Mouse (Mus musculus) CH12.LX (cell line): ENCODE measurements around the gene Parp2. TPM values are rescaled to one million over a fixed set of nuclear protein-coding genes. Genes with fewer than 3 reads are reported as not detected.
A peak's percentile ranks its signal among the peaks of the same experiment; 100 is the strongest.

Experiments used
- DNase-seq: peaks from one replicate; pipeline ENCODE4 v3.0.0-alpha.2; 2013; ENCODE audit errors: extremely low read depth
- H3K27ac ChIP-seq: 2 replicates; pipeline ENCODE4 v1.5.1; 2012; ENCODE audit warnings: low read depth, mild to moderate bottlenecking, control low read depth, moderate library complexity; ENCODE audit not compliant: insufficient read depth
- H3K27me3 ChIP-seq: replicated peaks from 2 replicates; pipeline ENCODE3; 2012; ENCODE audit warnings: inconsistent platforms
- H3K36me3 ChIP-seq, 2 experiments: replicated peaks in 1 of 2; 2 replicates each; pipeline versions ENCODE3 to v1.6.1; 2012; ENCODE audit warnings: inconsistent platforms in 1 of 2, low read length in 1 of 2, mild to moderate bottlenecking in 1 of 2, mixed read lengths in 1 of 2, moderate library complexity in 1 of 2; ENCODE audit not compliant: control insufficient read depth in 1 of 2, insufficient read depth in 1 of 2
- H3K4me1 ChIP-seq, 2 experiments: 2 replicates each; pipeline ENCODE4 v1.6.1; 2012; ENCODE audit warnings: inconsistent platforms in 1 of 2, moderate library complexity in 1 of 2; ENCODE audit not compliant: insufficient read depth in 2 of 2, control insufficient read depth in 1 of 2
- H3K4me2 ChIP-seq: 2 replicates; pipeline ENCODE4 v1.6.1; 2012; ENCODE audit warnings: low read depth, mild to moderate bottlenecking, control low read depth; ENCODE audit not compliant: poor library complexity, insufficient read depth, severe bottlenecking
- H3K4me3 ChIP-seq, 3 experiments: fragments of 150-350 bp in 1 of 3; sonication (generic) in 1 of 3; replicated peaks in 1 of 3; 2 replicates each; pipeline versions ENCODE3 to v1.5.1; 2011 to 2012; ENCODE audit warnings: low read depth in 2 of 3, low read length in 2 of 3, mild to moderate bottlenecking in 2 of 3, moderate library complexity in 2 of 3, control low read depth in 1 of 3, improper control_type of control experiment in 1 of 3, inconsistent platforms in 1 of 3, mixed read lengths in 1 of 3; ENCODE audit not compliant: poor library complexity in 1 of 3
- H3K79me2 ChIP-seq: replicated peaks from 2 replicates; pipeline ENCODE4 v1.6.1; 2012; ENCODE audit warnings: mild to moderate bottlenecking, moderate library complexity; ENCODE audit not compliant: control insufficient read depth, poor library complexity, insufficient read depth, severe bottlenecking; ENCODE audit errors: extremely low read depth
- H3K9ac ChIP-seq: 2 replicates; pipeline ENCODE4 v1.6.1; 2012; ENCODE audit warnings: low read depth, mild to moderate bottlenecking, control low read depth, moderate library complexity; ENCODE audit not compliant: insufficient read depth
- H3K9me3 ChIP-seq: replicated peaks from 2 replicates; pipeline ENCODE3; 2012; ENCODE audit warnings: low read length, inconsistent platforms, mixed read lengths
- CHD1 ChIP-seq: IDR thresholded peaks from 2 replicates; pipeline ENCODE4 v1.6.1; 2012; ENCODE audit warnings: low read depth, low read length, improper control_type of control experiment, inconsistent platforms
- CHD2 ChIP-seq: IDR thresholded peaks from 2 replicates; pipeline ENCODE4 v1.6.1; 2011; ENCODE audit warnings: low read length, improper control_type of control experiment
- CTCF ChIP-seq, 2 experiments: IDR thresholded peaks in 1 of 2; conservative IDR thresholded peaks in 1 of 2; 2 replicates each; pipeline ENCODE4 v1.5.1; 2011 to 2012; ENCODE audit warnings: low read depth in 2 of 2, low read length in 2 of 2, improper control_type of control experiment in 1 of 2, inconsistent platforms in 1 of 2, mild to moderate bottlenecking in 1 of 2, moderate library complexity in 1 of 2
- E2F4 ChIP-seq: IDR thresholded peaks from 2 replicates; pipeline ENCODE4 v1.6.1; 2011; ENCODE audit warnings: low read depth, low read length, improper control_type of control experiment; ENCODE audit not compliant: insufficient replicate concordance
- EP300 ChIP-seq: IDR thresholded peaks from 2 replicates; pipeline ENCODE4 v1.6.1; 2011; ENCODE audit warnings: low read length, improper control_type of control experiment
- ETS1 ChIP-seq: conservative IDR thresholded peaks from 2 replicates; pipeline ENCODE4 v1.6.1; 2012; ENCODE audit warnings: low read depth, mild to moderate bottlenecking, inconsistent platforms, low read length, improper control_type of control experiment, moderate library complexity
- JUN ChIP-seq: IDR thresholded peaks from 2 replicates; pipeline ENCODE4 v1.6.1; 2011; ENCODE audit warnings: low read depth, mild to moderate bottlenecking, low read length, improper control_type of control experiment, moderate library complexity; ENCODE audit not compliant: insufficient read depth
- MAFK ChIP-seq: IDR thresholded peaks from 2 replicates; pipeline ENCODE4 v1.6.1; 2011; ENCODE audit warnings: low read length, improper control_type of control experiment; ENCODE audit not compliant: insufficient replicate concordance
- MEF2A ChIP-seq: IDR thresholded peaks from 2 replicates; pipeline ENCODE4 v1.6.1; 2014; ENCODE audit warnings: low read depth, mild to moderate bottlenecking, inconsistent platforms, low read length, improper control_type of control experiment, borderline replicate concordance
- MXI1 ChIP-seq: IDR thresholded peaks from 2 replicates; pipeline ENCODE4 v1.6.1; 2011; ENCODE audit warnings: mild to moderate bottlenecking, low read depth, low read length, improper control_type of control experiment
- MYC ChIP-seq: IDR thresholded peaks from 2 replicates; pipeline ENCODE4 v1.6.1; 2011; ENCODE audit warnings: low read depth, mild to moderate bottlenecking, improper control_type of control experiment, low read length
- NRF1 ChIP-seq: IDR thresholded peaks from 2 replicates; pipeline ENCODE4 v1.6.1; 2014; ENCODE audit warnings: low read depth, mild to moderate bottlenecking, inconsistent platforms, low read length, improper control_type of control experiment, moderate library complexity
- POLR2AphosphoS2 ChIP-seq: IDR thresholded peaks from 2 replicates; pipeline ENCODE4 v1.6.1; 2011; ENCODE audit warnings: low read depth, low read length, improper control_type of control experiment
- RAD21 ChIP-seq: IDR thresholded peaks from 2 replicates; pipeline ENCODE4 v1.6.1; 2011; ENCODE audit warnings: low read depth, mild to moderate bottlenecking, low read length, improper control_type of control experiment, moderate library complexity
- RCOR1 ChIP-seq: conservative IDR thresholded peaks from 2 replicates; pipeline ENCODE4 v1.6.1; 2012; ENCODE audit warnings: low read depth, mild to moderate bottlenecking, inconsistent platforms, low read length, improper control_type of control experiment
- SIN3A ChIP-seq: IDR thresholded peaks from 2 replicates; pipeline ENCODE4 v1.6.1; 2012; ENCODE audit warnings: low read length, improper control_type of control experiment, inconsistent platforms
- SMC3 ChIP-seq: IDR thresholded peaks from 2 replicates; pipeline ENCODE4 v1.6.1; 2011; ENCODE audit warnings: low read depth, low read length, improper control_type of control experiment
- TBP ChIP-seq: conservative IDR thresholded peaks from 2 replicates; pipeline ENCODE4 v1.6.1; 2011; ENCODE audit warnings: low read depth, low read length, improper control_type of control experiment
- ZMIZ1 ChIP-seq: IDR thresholded peaks from 2 replicates; pipeline ENCODE4 v1.6.1; 2012; ENCODE audit warnings: low read depth, mild to moderate bottlenecking, inconsistent platforms, low read length, improper control_type of control experiment
- ZNF384 ChIP-seq: IDR thresholded peaks from 2 replicates; pipeline ENCODE4 v1.6.1; 2012; ENCODE audit warnings: low read depth, low read length, improper control_type of control experiment, inconsistent platforms
- dilution Hi-C: fragments of 300-500 bp; cut with MboI; formaldehyde crosslinking; loops from 2 replicates; pipeline ENCODE4 v1.14.3; 2020; ENCODE audit warnings: low sequenced_read_pairs; ENCODE audit not compliant: extremely low pct_unique_long_range_greater_than_20kb, extremely low pct_ligation_motif_present
- in situ Hi-C: fragments of 300-500 bp; cut with MboI; formaldehyde crosslinking; loops from 3 replicates; pipeline ENCODE4 v1.14.3; 2019; ENCODE audit warnings: low sequenced_read_pairs, low pct_ligation_motif_present, low pct_unique_long_range_greater_than_20kb, mixed read lengths
- polyA plus RNA-seq: library from polyadenylated mRNA; unstranded; fragments of >175 nt; gene quantifications from 2 replicates; pipeline ENCODE4 v1.2.1, GENCODE M21; 2012; ENCODE audit warnings: low read depth; ENCODE audit not compliant: insufficient read length
- total RNA-seq, 2 experiments: library from RNA; depleted of rRNA; stranded (reverse); fragments of 300-350 nt in 1 of 2; fragments of >200 nt in 1 of 2; gene quantifications; 2 replicates each; pipeline ENCODE4 v1.2.3; 2012 to 2014

Parp2 gene
- total and polyA plus RNA-seq, 3 experiments: 64.6 to 95.9 (median 90.9) TPM

DNA sequence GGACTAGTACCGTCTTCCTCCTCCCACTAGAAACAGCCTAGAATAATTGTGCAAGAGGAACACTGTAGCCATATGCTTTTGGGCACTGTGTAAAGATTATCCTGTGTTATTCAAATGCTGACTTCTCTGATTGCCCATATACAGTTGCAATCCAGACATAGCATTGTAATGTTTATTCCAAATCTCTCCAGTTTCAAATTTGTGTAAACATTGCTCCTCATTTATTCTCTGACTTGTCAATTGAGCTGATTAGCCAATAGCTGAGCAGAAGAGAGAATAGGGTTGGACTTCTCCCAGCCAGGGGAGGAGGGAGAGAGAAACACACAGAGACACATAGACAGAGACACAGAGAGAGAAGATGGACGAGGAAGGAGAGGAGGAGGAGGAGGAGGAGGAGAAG, 26.8 kb downstream of the Parp2 start:
- H3K4me2 ChIP-seq: no peak overlapping the region
- H3K36me3 ChIP-seq: peaks cover 45 to 86% of the 10 kb centered on the region in 2 experiments
- H3K4me1 ChIP-seq: peaks cover 0 to 19% of the 10 kb centered on the region in 2 experiments; a peak in 2 of 4 replicates
- dilution Hi-C loops (no loop called here), in situ Hi-C loops (no loop called here)
- H3K27ac ChIP-seq: no peak overlapping the region
- no peak overlapping the region for H3K9ac ChIP-seq
- no peak for TF ChIP-seq ZMIZ1
- TF ChIP-seq JUN: no peak
- no peak for TF ChIP-seq SIN3A
- TF ChIP-seq RAD21: no peak
- no peak for TF ChIP-seq MEF2A
- no peak for TF ChIP-seq EP300
- no peak for TF ChIP-seq RCOR1
- no peak for TF ChIP-seq CTCF (conservative IDR thresholded peaks at IDR 0.05 in 1 of 2, IDR thresholded peaks at IDR 0.05 in 1 of 2; ENCODE audit: low read depth in 2 of 2, low read length in 2 of 2)
- TF ChIP-seq TBP: no peak
- TF ChIP-seq CHD2: no peak
- TF ChIP-seq POLR2AphosphoS2: no peak
- TF ChIP-seq ETS1: no peak
- no peak for TF ChIP-seq ZNF384
- no peak for TF ChIP-seq MYC
- TF ChIP-seq SMC3: no peak
- no peak overlapping the region for H3K4me3 ChIP-seq
- DNase-seq: no peak
- H3K9me3 ChIP-seq: no peaks in the 10 kb centered on the region
- H3K79me2 ChIP-seq: no peaks in the 10 kb centered on the region
- H3K27me3 ChIP-seq: no peaks in the 10 kb centered on the region

DNA sequence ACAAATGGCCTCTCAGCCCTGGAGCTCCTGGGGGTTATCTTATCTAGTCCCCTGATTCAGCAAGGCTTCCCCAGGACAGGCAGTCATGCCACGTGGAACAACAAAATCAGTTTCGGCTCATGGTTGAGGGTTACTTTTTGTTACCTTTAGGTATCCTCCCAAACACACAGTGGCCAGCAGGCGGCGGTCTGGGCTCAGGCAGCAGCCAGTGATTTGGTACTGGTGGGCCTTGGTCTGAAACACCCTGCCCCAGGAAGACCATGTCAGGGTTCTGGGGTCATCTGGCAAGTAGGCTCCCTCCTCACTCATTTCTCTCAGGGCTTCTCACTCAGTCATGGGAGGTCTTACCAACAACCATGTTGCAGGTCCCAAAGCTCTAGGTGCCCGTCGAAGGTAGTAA, 29.6 kb downstream of the Parp2 start:
- TF ChIP-seq EP300 (no peak), CTCF (conservative IDR thresholded peaks at IDR 0.05 in 1 of 2, IDR thresholded peaks at IDR 0.05 in 1 of 2; ENCODE audit: low read depth in 2 of 2, low read length in 2 of 2) (peak in 1 of 2 experiments; percentile 35; a peak in 2 of 4 replicates), CHD1 (no peak), RAD21 (peak; percentile 14; the same call in 1 of the 2 replicates), POLR2AphosphoS2 (no peak), TBP (no peak), NRF1 (no peak), SIN3A (no peak), E2F4 (no peak), MXI1 (no peak), MAFK (no peak), SMC3 (peak; percentile 29; the same call in 1 of the 2 replicates), CHD2 (no peak)
- H3K36me3 ChIP-seq: peaks cover 44 to 82% of the 10 kb centered on the region in 2 experiments
- no peaks in the 10 kb centered on the region for H3K79me2 ChIP-seq
- H3K9me3 ChIP-seq: no peaks in the 10 kb centered on the region
- H3K27ac ChIP-seq: no peak overlapping the region
- no peak overlapping the region for H3K9ac ChIP-seq
- DNase-seq: no peak
- no peak overlapping the region for H3K4me2 ChIP-seq
- in situ Hi-C loops: no loop called here
- dilution Hi-C loops: no loop called here
- peaks cover 0 to 12% of the 10 kb centered on the region in 2 experiments; a peak in 1 of 4 replicates for H3K4me1 ChIP-seq
- H3K27me3 ChIP-seq: no peaks in the 10 kb centered on the region
- no peak overlapping the region for H3K4me3 ChIP-seq
